Mouse (Mus musculus): Measurements from ENCODE around the gene Insl5. TPM values are rescaled to one million over a fixed set of nuclear protein-coding genes. Genes with fewer than 3 reads are reported as not detected.

Gene Insl5
- polyA plus RNA-seq, 1 experiment from 2014 or later, result not detected

GRCm38 (mm10) chr4:103039103-103039837 lies 12.6 kb upstream of the Insl5 start:
- WGBS, result 89% methylated on average over 14 of the region's 14 CpGs
- H3K4me3 ChIP-seq (replicated peaks; ENCODE audit: low read depth, low read length), result no peak overlapping the region
- no peak overlapping the region for H3K9ac ChIP-seq (replicated peaks; ENCODE audit: low read length)
- H3K36me3 ChIP-seq (ENCODE audit: control insufficient read depth, insufficient read depth, low read length), result no peaks in the 10 kb centered on the region
- no peak overlapping the region for H3K27ac ChIP-seq (replicated peaks; ENCODE audit: low read depth, low read length)
- H3K4me2 ChIP-seq (ENCODE audit: low read length), result no peak overlapping the region
- H3K9me3 ChIP-seq (ENCODE audit: control insufficient read depth, low read length), result no peaks in the 10 kb centered on the region
- H3K27me3 ChIP-seq (ENCODE audit: control insufficient read depth, insufficient read depth, low read length), result no peaks in the 10 kb centered on the region
- no peak for DNase-seq
- no peak for ATAC-seq (ENCODE audit: low FRiP score, low TSS enrichment)
- no peaks in the 10 kb centered on the region for H3K4me1 ChIP-seq (ENCODE audit: control insufficient read depth, insufficient read depth, low read length)

GRCm38 (mm10) chr4:103028177-103029088 lies 1.8 kb upstream of the Insl5 start:
- WGBS, result 81% methylated on average over 13 of the region's 13 CpGs
- no peak overlapping the region for H3K9ac ChIP-seq (replicated peaks; ENCODE audit: low read length)
- no peak overlapping the region for H3K4me2 ChIP-seq (ENCODE audit: low read length)
- H3K4me1 ChIP-seq (ENCODE audit: control insufficient read depth, insufficient read depth, low read length), result no peaks in the 10 kb centered on the region
- no peak for ATAC-seq (ENCODE audit: low FRiP score, low TSS enrichment)
- H3K27ac ChIP-seq (replicated peaks; ENCODE audit: low read depth, low read length), result no peak overlapping the region
- no peaks in the 10 kb centered on the region for H3K9me3 ChIP-seq (ENCODE audit: control insufficient read depth, low read length)
- no peak for DNase-seq
- no peaks in the 10 kb centered on the region for H3K27me3 ChIP-seq (ENCODE audit: control insufficient read depth, insufficient read depth, low read length)
- H3K4me3 ChIP-seq (replicated peaks; ENCODE audit: low read depth, low read length), result no peak overlapping the region
- no peaks in the 10 kb centered on the region for H3K36me3 ChIP-seq (ENCODE audit: control insufficient read depth, insufficient read depth, low read length)

- Histone ChIP-seq H3K27me3 (ENCODE audit: control insufficient read depth, insufficient read depth, low read length) (no peaks in the 10 kb centered on the region), H3K9me3 (ENCODE audit: control insufficient read depth, low read length) (no peaks in the 10 kb centered on the region), H3K27ac (replicated peaks; ENCODE audit: low read depth, low read length) (no peak overlapping the region), H3K36me3 (ENCODE audit: control insufficient read depth, insufficient read depth, low read length) (no peaks in the 10 kb centered on the region), H3K4me3 (replicated peaks; ENCODE audit: low read depth, low read length) (no peak overlapping the region), H3K9ac (replicated peaks; ENCODE audit: low read length) (no peak overlapping the region), H3K4me2 (ENCODE audit: low read length) (no peak overlapping the region), H3K4me1 (ENCODE audit: control insufficient read depth, insufficient read depth, low read length) (no peaks in the 10 kb centered on the region)
- ATAC-seq (ENCODE audit: low FRiP score, low TSS enrichment) (no peak), DNase-seq (no peak)
- WGBS, result 90% methylated on average over 7 of the region's 7 CpGs
Measured at GRCm38 (mm10) chr4:103027745-103028144, 1.1 kb upstream of the Insl5 start.

GRCm38 (mm10) chr4:103013490-103013889 lies 13.2 kb downstream of the Insl5 start:
- Histone ChIP-seq H3K4me2 (ENCODE audit: low read length) (peak overlapping the region; percentile 34), H3K9me3 (ENCODE audit: control insufficient read depth, low read length) (no peaks in the 10 kb centered on the region), H3K4me3 (replicated peaks; ENCODE audit: low read depth, low read length) (no peak overlapping the region), H3K4me1 (ENCODE audit: control insufficient read depth, insufficient read depth, low read length) (peaks cover 18% of the 10 kb centered on the region), H3K36me3 (ENCODE audit: control insufficient read depth, insufficient read depth, low read length) (no peaks in the 10 kb centered on the region), H3K27ac (replicated peaks; ENCODE audit: low read depth, low read length) (no peak overlapping the region), H3K27me3 (ENCODE audit: control insufficient read depth, insufficient read depth, low read length) (no peaks in the 10 kb centered on the region), H3K9ac (replicated peaks; ENCODE audit: low read length) (no peak overlapping the region)
- WGBS, result 3% methylated on average over 4 of the region's 4 CpGs
- ATAC-seq (ENCODE audit: low FRiP score, low TSS enrichment) (no peak), DNase-seq (peak; percentile 51)

- ATAC-seq (ENCODE audit: low FRiP score, low TSS enrichment) (no peak), DNase-seq (peak; percentile 73)
- H3K27ac ChIP-seq (replicated peaks; ENCODE audit: low read depth, low read length), result peak overlapping the region; percentile 61
- H3K4me2 ChIP-seq (ENCODE audit: low read length), result peak overlapping the region; percentile 33
- no peak overlapping the region for H3K9ac ChIP-seq (replicated peaks; ENCODE audit: low read length)
- no peaks in the 10 kb centered on the region for H3K36me3 ChIP-seq (ENCODE audit: control insufficient read depth, insufficient read depth, low read length)
- no peaks in the 10 kb centered on the region for H3K27me3 ChIP-seq (ENCODE audit: control insufficient read depth, insufficient read depth, low read length)
- no peaks in the 10 kb centered on the region for H3K9me3 ChIP-seq (ENCODE audit: control insufficient read depth, low read length)
- H3K4me1 ChIP-seq (ENCODE audit: control insufficient read depth, insufficient read depth, low read length), result peaks cover 19% of the 10 kb centered on the region
- 30% methylated on average over 7 of the region's 7 CpGs for WGBS
- H3K4me3 ChIP-seq (replicated peaks; ENCODE audit: low read depth, low read length), result no peak overlapping the region
Measured at GRCm38 (mm10) chr4:103011823-103012222, 14.8 kb downstream of the Insl5 start.

GRCm38 (mm10) chr4:103010734-103011133 lies 15.9 kb downstream of the Insl5 start:
- Histone ChIP-seq H3K27ac (replicated peaks; ENCODE audit: low read depth, low read length) (no peak overlapping the region), H3K4me2 (ENCODE audit: low read length) (no peak overlapping the region), H3K9me3 (ENCODE audit: control insufficient read depth, low read length) (no peaks in the 10 kb centered on the region), H3K4me1 (ENCODE audit: control insufficient read depth, insufficient read depth, low read length) (peaks cover 25% of the 10 kb centered on the region), H3K9ac (replicated peaks; ENCODE audit: low read length) (no peak overlapping the region), H3K27me3 (ENCODE audit: control insufficient read depth, insufficient read depth, low read length) (no peaks in the 10 kb centered on the region), H3K4me3 (replicated peaks; ENCODE audit: low read depth, low read length) (no peak overlapping the region), H3K36me3 (ENCODE audit: control insufficient read depth, insufficient read depth, low read length) (no peaks in the 10 kb centered on the region)
- DNase-seq (no peak), ATAC-seq (ENCODE audit: low FRiP score, low TSS enrichment) (no peak)
- 90% methylated on average over 4 of the region's 4 CpGs for WGBS

GRCm38 (mm10) chr4:103006943-103007418 lies 19.7 kb downstream of the Insl5 start:
- peaks cover 16% of the 10 kb centered on the region; the same call in 1 of the 2 replicates for H3K4me1 ChIP-seq (ENCODE audit: control insufficient read depth, insufficient read depth, low read length)
- H3K4me2 ChIP-seq (ENCODE audit: low read length), result 0 out of 2 replicates have a peak overlapping the region, but pooled peaks have one; percentile 7
- 0 out of 2 replicates have a peak overlapping the region, but pooled peaks have one; percentile 10 for H3K27ac ChIP-seq (replicated peaks; ENCODE audit: low read depth, low read length)
- H3K36me3 ChIP-seq (ENCODE audit: control insufficient read depth, insufficient read depth, low read length), result no peaks in the 10 kb centered on the region
- H3K9ac ChIP-seq (replicated peaks; ENCODE audit: low read length), result no peak overlapping the region
- 5% methylated on average over 4 of the region's 4 CpGs for WGBS
- no peaks in the 10 kb centered on the region for H3K27me3 ChIP-seq (ENCODE audit: control insufficient read depth, insufficient read depth, low read length)
- ATAC-seq (ENCODE audit: low FRiP score, low TSS enrichment) (peak; percentile 66; the same call in 1 of the 2 replicates), DNase-seq (peak; percentile 80)
- no peaks in the 10 kb centered on the region for H3K9me3 ChIP-seq (ENCODE audit: control insufficient read depth, low read length)
- H3K4me3 ChIP-seq (replicated peaks; ENCODE audit: low read depth, low read length), result no peak overlapping the region

GRCm38 (mm10) chr4:103006266-103006665 lies 20.4 kb downstream of the Insl5 start:
- Histone ChIP-seq H3K9ac (replicated peaks; ENCODE audit: low read length) (no peak overlapping the region), H3K36me3 (ENCODE audit: control insufficient read depth, insufficient read depth, low read length) (no peaks in the 10 kb centered on the region), H3K4me3 (replicated peaks; ENCODE audit: low read depth, low read length) (no peak overlapping the region), H3K4me2 (ENCODE audit: low read length) (no peak overlapping the region), H3K27me3 (ENCODE audit: control insufficient read depth, insufficient read depth, low read length) (no peaks in the 10 kb centered on the region), H3K9me3 (ENCODE audit: control insufficient read depth, low read length) (no peaks in the 10 kb centered on the region), H3K27ac (replicated peaks; ENCODE audit: low read depth, low read length) (no peak overlapping the region), H3K4me1 (ENCODE audit: control insufficient read depth, insufficient read depth, low read length) (peaks cover 13% of the 10 kb centered on the region; the same call in 1 of the 2 replicates)
- DNase-seq, result no peak
- no peak for ATAC-seq (ENCODE audit: low FRiP score, low TSS enrichment)
- 53% methylated on average over 5 of the region's 5 CpGs for WGBS

Data from midbrain, embryonic 14.5 days (tissue).